Mouse (Mus musculus) gastrocnemius, adult 18-20 months (tissue): ENCODE data around the gene Sox6. TPM values are rescaled to one million over a fixed set of nuclear protein-coding genes. Genes with fewer than 3 reads are reported as not detected.

Experiments used
- DNase-seq: peaks from one replicate; pipeline ENCODE4 v3.0.0; 2021; ENCODE audit warnings: low spot score
- total RNA-seq, 2 experiments: library from RNA; stranded (reverse); gene quantifications; 2 replicates each; pipeline ENCODE4 v1.2.3; 2021

Gene Sox6
- total RNA-seq, 2 experiments from 2014 or later = 138 to 186 TPM

DNA sequence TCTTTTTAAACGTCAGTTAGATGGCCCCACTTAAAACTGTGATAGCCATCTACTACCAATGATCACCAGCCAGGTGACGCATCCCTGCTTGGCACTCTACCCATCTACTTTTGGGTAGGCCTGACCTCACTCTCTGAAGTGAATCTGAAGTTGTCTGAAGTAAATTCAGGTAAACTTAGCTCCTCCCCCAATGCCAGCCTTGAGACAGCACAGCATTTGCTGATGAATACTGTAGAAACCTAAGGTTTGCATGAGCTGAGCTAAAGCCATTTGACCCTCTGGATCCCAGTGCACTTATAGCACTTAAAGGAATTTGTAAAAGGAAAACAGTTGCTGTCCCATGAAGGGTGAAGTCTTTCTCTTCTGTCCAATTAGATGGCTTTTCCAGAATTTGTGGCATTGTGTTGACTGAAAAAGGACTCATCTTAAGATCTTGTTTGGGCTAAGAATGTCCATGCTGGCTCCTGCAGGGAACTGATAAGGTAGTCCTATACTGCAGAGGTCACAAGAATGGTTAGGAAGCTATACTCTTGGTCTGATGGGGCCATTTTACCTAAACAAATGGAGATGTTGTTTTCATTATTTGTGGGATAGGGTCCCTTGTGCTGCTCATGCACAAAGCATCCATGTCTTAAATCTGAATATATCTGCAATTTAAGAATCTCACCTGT, 50.4 kb downstream of the Sox6 start:
- no peak for DNase-seq

GRCm38 (mm10) chr7:115985716-115986115, 52.9 kb downstream of the Sox6 start:
- no peak for DNase-seq

DNA sequence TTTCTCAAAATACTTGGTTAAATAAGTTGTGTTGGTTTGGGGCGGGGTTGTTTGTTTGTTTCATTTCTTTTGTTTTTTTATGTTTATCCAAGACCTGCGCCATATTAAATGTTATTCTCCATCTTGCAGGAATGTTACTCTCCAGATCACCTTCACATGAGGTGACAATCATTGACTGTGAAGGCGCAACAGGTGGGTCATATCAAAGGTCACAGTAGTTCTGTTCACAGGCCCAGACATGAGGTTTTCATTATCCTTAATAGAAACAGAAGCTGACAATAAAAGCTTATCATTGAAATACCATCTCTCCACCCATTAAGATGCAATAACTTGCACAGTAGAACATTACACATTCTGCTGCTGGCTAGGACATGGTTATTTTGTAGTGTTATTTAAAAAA, 54.5 kb downstream of the Sox6 start:
- no peak for DNase-seq

- DNase-seq = no peak
Measured at GRCm38 (mm10) chr7:115979813-115980512, 58.6 kb downstream of the Sox6 start.

GRCm38 (mm10) chr7:115974518-115974917, 64.1 kb downstream of the Sox6 start:
- no peak for DNase-seq

GRCm38 (mm10) chr7:115967186-115967585, 71.4 kb downstream of the Sox6 start:
- no peak for DNase-seq

DNA sequence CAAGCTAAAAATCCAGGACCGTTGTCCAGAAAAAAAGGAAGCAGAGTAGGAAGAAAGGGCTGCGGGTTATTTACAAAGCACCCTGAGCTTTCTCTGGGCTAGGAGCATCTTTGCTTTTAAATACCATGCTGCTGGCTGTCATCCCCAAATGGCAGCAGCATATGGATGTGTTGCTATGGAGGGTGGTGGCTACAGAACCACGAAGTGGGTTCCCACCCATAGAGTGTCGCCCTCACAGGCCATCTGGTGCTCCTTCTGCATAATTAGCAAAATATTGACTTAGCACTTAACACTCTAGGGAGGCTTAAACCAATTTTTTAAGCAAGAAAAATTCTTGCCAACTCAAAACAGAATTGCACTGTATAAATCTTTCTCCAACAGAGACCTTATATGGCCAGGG, 72.4 kb downstream of the Sox6 start:
- no peak for DNase-seq

DNA sequence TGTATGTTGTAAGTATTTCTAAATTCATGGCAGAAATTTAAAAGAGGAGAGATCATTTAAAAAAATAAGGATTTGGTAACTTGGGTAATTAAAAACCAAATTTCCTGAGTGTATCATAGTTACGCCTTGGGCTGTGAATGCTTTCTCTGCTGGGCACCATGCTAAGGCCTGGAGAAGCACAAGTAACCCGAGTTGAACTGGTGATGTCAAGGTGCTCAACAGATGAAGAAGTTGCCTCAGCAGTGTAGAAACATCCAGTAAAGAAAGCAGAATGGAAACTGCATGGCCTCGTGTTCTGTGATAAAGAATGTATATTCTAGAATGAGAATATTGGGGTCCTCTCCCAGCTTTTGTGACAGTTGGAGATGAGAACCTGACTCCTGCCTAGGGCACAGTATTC, 85.5 kb downstream of the Sox6 start:
- DNase-seq = no peak

GRCm38 (mm10) chr7:115952235-115952634, 86.4 kb downstream of the Sox6 start:
- no peak for DNase-seq

DNA sequence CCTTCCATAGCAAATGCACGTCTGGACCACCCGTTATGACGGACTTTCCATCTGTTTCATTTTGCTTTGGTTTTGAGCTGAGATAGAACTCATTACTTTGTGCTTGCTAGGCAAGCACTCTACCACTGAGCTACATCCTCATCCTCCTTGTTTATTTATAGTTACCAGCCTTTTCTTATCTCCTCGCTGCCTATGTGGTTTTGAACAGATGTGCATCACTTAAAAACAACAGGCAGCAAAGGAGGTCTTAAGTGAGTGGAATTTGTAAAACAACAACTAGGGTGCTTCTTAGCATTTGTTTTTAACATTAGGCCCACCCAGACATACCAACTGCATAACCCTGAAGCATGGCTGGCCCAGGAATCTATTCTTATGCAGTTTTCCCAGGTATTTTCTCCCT, 86.9 kb downstream of the Sox6 start:
- no peak for DNase-seq

DNA sequence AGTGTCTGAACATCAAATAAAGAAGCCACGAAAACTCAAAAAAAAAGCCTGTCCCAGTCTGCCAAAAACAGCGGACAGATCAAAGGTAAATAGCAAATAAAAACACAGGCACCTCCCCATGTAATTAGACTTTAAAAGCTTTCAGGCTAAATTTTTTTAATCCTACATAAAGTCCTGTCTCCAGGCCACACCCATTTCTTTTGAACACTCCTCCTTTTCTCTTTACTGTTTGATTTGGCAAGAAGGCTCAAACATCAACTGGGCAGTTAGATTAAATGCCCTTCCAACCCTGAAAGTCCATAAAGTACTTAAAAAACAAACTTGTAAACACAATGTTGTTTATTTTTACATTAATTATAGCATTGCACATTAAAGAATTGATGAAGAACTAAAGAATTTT, 90.7 kb downstream of the Sox6 start:
- DNase-seq = no peak

DNA sequence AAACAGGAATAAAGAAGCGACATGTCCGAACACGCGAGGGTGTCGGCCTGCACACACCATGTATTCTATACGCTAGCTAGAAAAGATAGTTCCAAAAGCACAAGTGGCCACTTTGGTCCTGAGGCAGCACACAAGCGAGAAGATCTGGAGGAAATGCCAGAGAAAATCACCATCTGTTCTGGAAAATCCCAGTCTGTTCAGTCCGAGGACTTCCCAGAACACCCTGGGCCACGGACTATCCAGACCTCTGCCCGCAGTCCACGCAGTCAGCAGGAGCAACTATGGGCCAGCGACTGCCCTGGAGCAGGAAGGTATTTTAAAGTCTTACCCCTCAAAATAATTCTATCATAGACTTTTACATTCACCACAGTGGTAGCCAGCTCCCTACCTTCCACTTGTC, 92.0 kb downstream of the Sox6 start:
- DNase-seq = no peak

DNA sequence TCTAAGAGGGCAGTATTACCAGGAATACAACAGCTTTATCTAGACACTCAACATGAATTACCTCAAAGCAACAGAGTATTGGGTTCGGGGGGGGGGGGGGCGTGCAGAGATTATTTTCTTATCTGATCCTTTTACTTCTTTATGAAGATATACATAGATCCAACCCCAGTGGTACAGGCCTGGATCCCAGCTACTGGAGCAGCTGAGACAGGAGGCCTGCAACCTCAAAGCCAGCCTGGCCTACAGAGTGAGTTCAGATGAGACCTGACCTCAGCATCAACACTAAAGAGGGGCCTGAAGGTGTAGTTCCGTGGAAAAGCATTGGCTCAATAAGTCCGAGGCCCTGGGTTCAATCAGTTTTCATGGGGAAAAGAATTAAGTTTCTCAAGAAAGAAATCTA, 93.1 kb downstream of the Sox6 start:
- no peak for DNase-seq

DNA sequence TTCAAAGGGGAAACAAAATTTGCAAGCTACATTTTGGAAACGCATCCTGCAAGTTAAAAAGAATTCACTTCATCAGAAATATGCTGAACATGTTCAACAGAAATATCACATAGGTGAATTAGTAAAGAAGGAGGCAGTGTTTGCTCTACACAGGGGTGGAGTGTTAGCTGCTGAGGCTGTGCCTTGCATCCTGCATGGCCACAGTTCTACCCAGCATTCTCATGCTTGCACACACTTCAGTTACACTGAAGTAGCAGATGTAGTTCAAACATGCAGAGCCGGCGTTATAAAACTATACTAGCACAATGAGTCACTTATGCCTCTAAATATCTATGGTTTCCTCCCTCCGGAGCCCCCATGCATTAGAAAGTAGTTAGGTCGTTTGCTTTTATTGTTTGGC, 94.3 kb downstream of the Sox6 start:
- no peak for DNase-seq

- DNase-seq = no peak
Measured at GRCm38 (mm10) chr7:115941766-115942165, 96.8 kb downstream of the Sox6 start.

- no peak for DNase-seq
Measured at GRCm38 (mm10) chr7:115939292-115939691, 99.3 kb downstream of the Sox6 start.

DNA sequence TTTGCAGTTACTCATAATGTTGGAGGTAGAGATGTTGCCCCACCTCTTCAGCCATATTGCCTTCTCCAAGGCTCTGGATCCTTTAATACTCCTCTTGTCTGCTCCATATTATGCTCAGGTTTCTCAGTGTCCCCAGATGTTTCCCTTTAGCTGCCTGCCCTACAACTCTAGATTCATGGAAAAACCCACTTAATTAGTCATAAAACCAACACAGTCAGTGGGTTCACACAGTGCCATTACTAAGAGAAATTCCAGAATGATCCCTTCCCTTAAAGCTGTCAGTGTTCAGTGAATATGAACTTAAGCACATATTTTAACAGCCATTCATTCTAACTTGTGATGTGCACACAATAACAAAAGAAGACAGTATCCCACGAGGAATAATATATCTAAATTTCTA, 101.7 kb downstream of the Sox6 start:
- DNase-seq = no peak

GRCm38 (mm10) chr7:115915338-115915737, 123.3 kb downstream of the Sox6 start:
- no peak for DNase-seq

DNA sequence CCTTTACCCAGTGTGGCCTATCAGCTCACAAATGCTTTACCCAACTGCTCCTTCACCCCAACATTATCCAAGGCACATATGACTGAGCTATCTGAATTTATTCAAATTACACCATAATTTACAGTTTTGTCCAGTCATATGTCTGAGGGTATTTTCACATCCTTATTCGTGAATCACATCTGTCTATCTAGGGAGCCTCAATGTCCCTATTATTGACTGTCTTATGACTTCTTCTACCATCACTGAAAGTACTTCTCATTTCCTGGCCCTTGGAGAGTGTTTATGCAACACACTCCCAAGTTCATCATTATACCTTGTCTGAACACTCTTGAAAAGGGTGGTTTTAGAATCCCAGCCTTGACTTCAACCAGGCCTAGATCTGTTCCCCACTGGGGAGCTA, 128.3 kb downstream of the Sox6 start:
- DNase-seq = no peak

DNA sequence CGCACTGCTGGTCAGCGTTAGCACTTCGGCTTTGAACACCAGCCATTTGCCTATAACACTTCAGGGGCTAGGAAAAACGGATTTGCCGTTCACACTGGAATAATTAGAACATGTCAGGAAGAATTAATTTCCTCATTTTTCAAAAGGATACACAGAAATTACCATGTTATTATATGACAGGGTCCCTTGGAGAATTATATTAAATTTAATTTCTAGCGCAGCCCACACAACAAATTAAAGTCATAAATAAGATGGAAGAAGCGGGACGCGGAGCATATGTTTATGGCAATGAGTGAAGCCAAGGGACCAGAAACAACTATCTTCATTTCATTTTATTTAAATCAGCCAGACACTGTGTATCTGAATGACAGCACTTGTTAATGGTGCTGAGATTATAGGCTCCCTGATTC, 133.8 kb downstream of the Sox6 start:
- no peak for DNase-seq

- no peak for DNase-seq
Measured at GRCm38 (mm10) chr7:115903931-115904797, 134.4 kb downstream of the Sox6 start.

DNA sequence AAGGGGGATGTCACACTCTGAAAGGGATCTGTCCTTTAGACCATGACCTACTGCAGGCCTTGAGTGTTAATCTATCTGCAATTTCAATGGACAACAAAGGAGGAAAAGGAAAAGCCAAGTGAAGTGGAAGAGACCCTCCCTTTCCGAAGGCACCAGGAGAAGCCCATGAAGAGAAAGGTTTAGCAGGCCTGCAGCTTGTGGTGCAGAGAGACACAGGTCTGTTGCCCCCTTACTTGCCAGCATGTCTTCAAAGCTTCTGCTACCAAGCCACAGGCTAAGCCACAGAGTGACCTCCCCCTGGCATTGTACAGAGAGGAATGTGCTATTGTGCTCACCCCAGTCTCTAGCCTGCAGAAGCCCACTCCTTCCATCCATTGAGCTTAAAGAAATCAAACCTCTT, 135.2 kb downstream of the Sox6 start:
- no peak for DNase-seq
